Mouse (Mus musculus) liver, embryonic 14.5 days (tissue): ENCODE measurements around the gene Klb. TPM values are rescaled to one million over a fixed set of nuclear protein-coding genes. Genes with fewer than 3 reads are reported as not detected.
A peak's percentile ranks its signal among the peaks of the same experiment; 100 is the strongest.

Source experiments
- ATAC-seq: fragments of 200-750 bp; cut with Nextera tagmentation; 2 replicates; pipeline ENCODE4 v1.8.0; 2017; ENCODE audit warnings: moderate number of reproducible peaks, mild to moderate bottlenecking, moderate library complexity; ENCODE audit not compliant: insufficient read depth
- DNase-seq, 3 experiments: peaks; one replicate each; pipeline ENCODE4 v3.0.0-alpha.2; 2012 to 2013; ENCODE audit warnings: low read depth in 3 of 3, low spot score in 3 of 3
- H3K27ac ChIP-seq: fragments of 300-500 bp; sonication (generic); 2 replicates; pipeline ENCODE4 v1.5.1; 2014; ENCODE audit warnings: moderate library complexity, mild to moderate bottlenecking, control low read depth, inconsistent platforms
- H3K27me3 ChIP-seq: fragments of 300-500 bp; sonication (generic); 2 replicates; pipeline ENCODE4 v1.6.1; 2014; ENCODE audit warnings: mild to moderate bottlenecking, low read length, moderate library complexity; ENCODE audit not compliant: control insufficient read depth, insufficient read depth
- H3K36me3 ChIP-seq: fragments of 300-500 bp; sonication (generic); replicated peaks from 2 replicates; pipeline ENCODE4 v1.6.1; 2014; ENCODE audit warnings: low read depth; ENCODE audit not compliant: control insufficient read depth, insufficient read depth
- H3K4me1 ChIP-seq, 2 experiments: fragments of 200-500 bp in 1 of 2; fragments of 300-500 bp in 1 of 2; sonication (generic) in 1 of 2; replicated peaks; 2 replicates each; pipeline ENCODE4 v1.6.1; 2012 to 2014; ENCODE audit warnings: antibody characterized with exemption in 1 of 2, inconsistent platforms in 1 of 2, low read length in 1 of 2; ENCODE audit not compliant: control insufficient read depth in 2 of 2, insufficient read depth in 2 of 2
- H3K4me2 ChIP-seq: fragments of 300-500 bp; sonication (generic); 2 replicates; pipeline ENCODE4 v1.6.1; 2014; ENCODE audit warnings: low read depth, mild to moderate bottlenecking, control low read depth, moderate library complexity
- H3K4me3 ChIP-seq, 2 experiments: fragments of 200-500 bp in 1 of 2; fragments of 300-500 bp in 1 of 2; sonication (generic) in 1 of 2; 2 replicates each; pipeline ENCODE4 v1.5.1; 2012 to 2014; ENCODE audit warnings: low read depth in 2 of 2, low read length in 2 of 2, mild to moderate bottlenecking in 2 of 2, control low read depth in 1 of 2, inconsistent platforms in 1 of 2, moderate library complexity in 1 of 2; ENCODE audit not compliant: insufficient read depth in 1 of 2
- H3K9ac ChIP-seq: fragments of 300-500 bp; sonication (generic); replicated peaks from 2 replicates; pipeline ENCODE4 v1.6.1; 2014; ENCODE audit warnings: mild to moderate bottlenecking, control low read depth, moderate library complexity
- H3K9me3 ChIP-seq: fragments of 300-500 bp; sonication (generic); 2 replicates; pipeline ENCODE4 v1.6.1; 2016; ENCODE audit warnings: low read length, mixed read lengths; ENCODE audit not compliant: control insufficient read depth
- CTCF ChIP-seq: IDR thresholded peaks from 2 replicates; pipeline ENCODE4 v1.5.1; 2016; ENCODE audit warnings: antibody characterized with exemption, low read depth, control low read depth
- EP300 ChIP-seq: IDR thresholded peaks from 2 replicates; pipeline ENCODE4 v1.6.1; 2016; ENCODE audit warnings: antibody characterized with exemption, low read depth
- WGBS: fragments of 180-500 bp; shearing (Covaris S2); extraction: QIAGEN DNeasy Blood & Tissue Kit; methylation state at CpG from one replicate; pipeline ENCODE4 v1.1.7; 2014; ENCODE audit not compliant: insufficient replicate concordance; 5-methylcytosine and 5-hydroxymethylcytosine counted together
- polyA plus RNA-seq, 2 experiments: library from polyadenylated mRNA; depleted of rRNA in 1 of 2; stranded (reverse) in 1 of 2; unstranded in 1 of 2; fragments of >200 nt; fragmentation: Nextera tagmentation in 1 of 2; extraction: Ambion mirVana in 1 of 2; gene quantifications; 2 replicates each; pipeline versions ENCODE4 v1.2.1 to v1.2.3; 2012 to 2014

Gene Klb
- polyA plus RNA-seq, 2 experiments = 4.6 to 8.0 TPM

DNA sequence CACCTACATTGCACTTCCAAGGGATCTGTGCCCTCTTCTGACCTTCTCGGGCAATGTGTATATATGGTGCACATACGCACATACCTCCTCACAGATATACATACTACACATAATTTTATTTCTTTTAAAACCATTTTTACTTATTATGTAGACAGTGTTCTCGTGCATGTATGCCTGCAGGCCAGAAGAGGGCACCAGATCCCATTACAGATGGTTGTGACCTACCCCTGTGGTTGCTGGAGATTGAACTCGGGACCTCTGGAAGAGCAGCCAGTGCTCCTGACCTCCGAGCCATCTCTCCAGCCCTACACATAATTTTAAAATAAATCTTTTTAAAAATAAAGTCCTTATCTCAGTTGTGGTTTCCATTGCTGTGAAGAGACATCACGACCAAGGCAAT lies 9.7 kb upstream of the Klb start:
- 56% methylated on average over 6 of the region's 6 CpGs for WGBS

DNA sequence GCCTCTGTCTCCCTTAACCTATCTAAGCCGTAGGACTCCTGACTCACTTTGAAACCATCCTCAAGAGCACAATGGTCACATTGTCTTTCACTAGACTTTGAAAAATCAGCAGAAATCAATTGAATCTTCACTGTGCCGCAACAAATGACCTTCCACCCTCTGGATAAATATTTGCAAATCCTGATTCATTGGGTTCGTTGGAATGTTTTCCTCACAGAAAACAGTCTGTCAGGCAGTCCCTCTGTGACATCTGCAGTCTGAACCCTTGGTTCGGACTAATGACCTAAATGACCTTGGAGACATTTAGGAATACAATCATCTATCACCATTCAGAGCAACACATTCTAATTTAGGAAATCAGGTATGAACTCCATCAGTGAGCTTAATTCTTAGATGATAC lies 7.9 kb upstream of the Klb start:
- TF ChIP-seq EP300 = no peak
- peaks cover 4 to 5% of the 10 kb centered on the region in 2 experiments for H3K4me1 ChIP-seq
- no peak overlapping the region for H3K4me3 ChIP-seq
- DNase-seq (no peak), ATAC-seq (no peak)
- no peak overlapping the region for H3K9ac ChIP-seq
- H3K36me3 ChIP-seq = no peaks in the 10 kb centered on the region
- H3K27ac ChIP-seq = no peak overlapping the region
- 48% methylated on average over 4 of the region's 4 CpGs for WGBS
- H3K27me3 ChIP-seq = no peaks in the 10 kb centered on the region
- no peak overlapping the region for H3K4me2 ChIP-seq
- no peaks in the 10 kb centered on the region for H3K9me3 ChIP-seq

More for the DNA sequence above, 9.7 kb upstream of the Klb start:
- Histone ChIP-seq H3K36me3 (no peaks in the 10 kb centered on the region), H3K27me3 (no peaks in the 10 kb centered on the region), H3K4me1 (peaks cover 8 to 10% of the 10 kb centered on the region in 2 experiments), H3K4me2 (no peak overlapping the region), H3K9me3 (no peaks in the 10 kb centered on the region), H3K9ac (no peak overlapping the region), H3K4me3 (no peak overlapping the region), H3K27ac (no peak overlapping the region)
- DNase-seq (no peak), ATAC-seq (no peak)
- no peak for TF ChIP-seq EP300
- peak; percentile 70 for TF ChIP-seq CTCF

DNA sequence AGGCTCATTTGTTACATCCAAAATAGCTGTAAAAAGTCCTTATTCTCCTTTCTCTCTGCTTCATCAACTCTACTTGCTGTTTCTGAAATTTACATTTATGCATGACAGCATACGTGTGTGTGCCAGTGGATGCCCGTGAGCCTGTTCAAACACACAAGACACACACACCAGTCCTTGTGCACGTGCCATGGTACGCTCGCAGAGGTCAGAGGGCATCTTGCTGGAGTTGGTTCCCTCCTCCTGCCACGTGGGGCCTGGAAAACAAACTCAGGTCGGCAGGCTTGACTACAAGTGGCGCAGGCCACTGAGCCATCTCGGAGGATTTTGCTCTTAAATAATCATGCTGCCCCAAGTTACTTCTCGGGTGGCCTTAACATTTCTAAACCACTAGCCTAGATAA lies 2.4 kb downstream of the Klb start:
- no peaks in the 10 kb centered on the region for H3K36me3 ChIP-seq
- peak overlapping the region; percentile 21 for H3K4me2 ChIP-seq
- peaks cover 0 to 3% of the 10 kb centered on the region in 2 experiments; a peak in 1 of 4 replicates for H3K4me1 ChIP-seq
- WGBS = 62% methylated on average over 10 of the region's 10 CpGs
- peak overlapping the region; percentile 30 to 42; a peak in 3 of 4 replicates for H3K4me3 ChIP-seq
- no peak overlapping the region for H3K27ac ChIP-seq
- TF ChIP-seq EP300 (no peak), CTCF (no peak)
- H3K9me3 ChIP-seq = peaks cover 2% of the 10 kb centered on the region; the same call in 1 of the 2 replicates
- ATAC-seq (0 out of 2 replicates have a peak, but pooled peaks have one; percentile 37), DNase-seq (no peak)
- no peaks in the 10 kb centered on the region for H3K27me3 ChIP-seq
- no peak overlapping the region for H3K9ac ChIP-seq

DNA sequence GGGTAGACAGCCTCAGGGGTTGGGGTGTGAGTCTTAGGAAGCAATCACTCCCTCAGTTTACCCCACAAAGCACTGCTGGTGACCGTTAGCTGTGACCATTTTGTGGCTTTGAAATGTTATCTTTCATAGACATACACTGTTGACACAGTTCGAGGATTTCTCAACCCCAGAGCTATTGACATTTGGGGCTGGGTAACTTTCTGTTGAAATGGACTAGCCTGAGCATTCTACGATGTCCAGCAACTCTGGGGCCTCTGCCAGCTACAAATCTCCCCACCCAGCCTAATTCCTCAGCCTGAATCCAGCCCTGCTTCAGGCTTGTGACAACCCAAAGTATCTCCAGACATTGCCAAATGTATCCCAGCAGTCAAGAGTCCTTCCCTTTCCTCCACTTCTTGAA lies 6.0 kb downstream of the Klb start:
- no peaks in the 10 kb centered on the region for H3K27me3 ChIP-seq
- no peak overlapping the region for H3K9ac ChIP-seq
- 13% methylated on average over 3 of the region's 3 CpGs for WGBS
- no peak overlapping the region for H3K4me2 ChIP-seq
- H3K4me3 ChIP-seq = no peak overlapping the region
- TF ChIP-seq CTCF (no peak), EP300 (no peak)
- H3K9me3 ChIP-seq = peaks cover 2% of the 10 kb centered on the region; the same call in 1 of the 2 replicates
- H3K36me3 ChIP-seq = no peaks in the 10 kb centered on the region
- H3K4me1 ChIP-seq = peaks cover 0 to 8% of the 10 kb centered on the region in 2 experiments; a peak in 1 of 4 replicates
- no peak for DNase-seq
- H3K27ac ChIP-seq = no peak overlapping the region
- ATAC-seq = peak; percentile 18; the same call in 1 of the 2 replicates

DNA sequence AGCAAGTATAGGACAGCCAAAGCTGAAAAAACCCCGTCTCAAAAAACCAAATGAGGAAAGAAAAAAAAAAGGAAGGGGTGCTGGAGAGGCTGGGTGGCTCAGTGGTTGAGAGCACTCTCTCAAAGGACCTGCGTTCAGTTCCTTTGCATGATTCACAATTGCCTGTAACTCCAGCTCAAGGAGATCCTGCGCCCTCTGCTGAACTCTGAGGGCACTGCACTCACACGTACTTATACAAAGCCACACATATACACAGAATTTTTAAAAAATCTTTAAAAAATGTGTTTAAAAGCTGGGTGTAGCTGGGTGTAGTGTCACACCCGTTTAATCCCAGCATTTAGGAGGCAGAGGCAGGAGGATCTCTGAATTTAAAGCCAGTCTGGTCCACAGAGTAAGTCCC lies 6.9 kb downstream of the Klb start:
- TF ChIP-seq CTCF (peak; percentile 37; the same call in 1 of the 2 replicates), EP300 (no peak)
- Histone ChIP-seq H3K4me3 (no peak overlapping the region), H3K36me3 (no peaks in the 10 kb centered on the region), H3K4me2 (no peak overlapping the region), H3K27ac (no peak overlapping the region), H3K9ac (no peak overlapping the region), H3K9me3 (peaks cover 2% of the 10 kb centered on the region; the same call in 1 of the 2 replicates), H3K4me1 (peaks cover 0 to 8% of the 10 kb centered on the region in 2 experiments; a peak in 1 of 4 replicates), H3K27me3 (no peaks in the 10 kb centered on the region)
- WGBS = 56% methylated on average over 5 of the region's 5 CpGs
- DNase-seq (no peak), ATAC-seq (no peak)
